Mouse (Mus musculus) adrenal gland, postnatal 4 days (tissue): ENCODE results near the gene Rps6kc1. TPM values are rescaled to one million over a fixed set of nuclear protein-coding genes. Genes with fewer than 3 reads are reported as not detected.

Source experiments
- DNase-seq, 2 experiments: peaks; one replicate each; pipeline ENCODE4 v3.0.0; 2021 to 2022; ENCODE audit warnings: low spot score in 2 of 2, mixed read lengths in 2 of 2
- total RNA-seq, 2 experiments: library from RNA; stranded (reverse); gene quantifications; 2 replicates each; pipeline ENCODE4 v1.2.3; 2021

Gene Rps6kc1
- total RNA-seq, 2 experiments from 2014 or later = 28.0 to 30.7 TPM

GRCm38 (mm10) chr1:190768307-190768706, 143.3 kb downstream of the Rps6kc1 start:
- no peak for DNase-seq

- DNase-seq = no peak
These were observed 143.9 kb downstream of the Rps6kc1 start for GRCm38 (mm10) chr1:190767621-190768020.

GRCm38 (mm10) chr1:190766800-190767199, 144.8 kb downstream of the Rps6kc1 start:
- DNase-seq = no peak

- no peak for DNase-seq
These were observed 147.8 kb downstream of the Rps6kc1 start for GRCm38 (mm10) chr1:190763756-190764155.

GRCm38 (mm10) chr1:190761786-190762185, 149.8 kb downstream of the Rps6kc1 start:
- no peak for DNase-seq

GRCm38 (mm10) chr1:190757899-190758298, 153.7 kb downstream of the Rps6kc1 start:
- no peak for DNase-seq

GRCm38 (mm10) chr1:190751794-190752570, 159.6 kb downstream of the Rps6kc1 start:
- no peak for DNase-seq

- DNase-seq = no peak
These were observed 162.6 kb downstream of the Rps6kc1 start for GRCm38 (mm10) chr1:190748937-190749336.

GRCm38 (mm10) chr1:190741421-190741820, 170.1 kb downstream of the Rps6kc1 start:
- DNase-seq = no peak

GRCm38 (mm10) chr1:190732803-190733202, 178.8 kb downstream of the Rps6kc1 start:
- no peak for DNase-seq

- no peak for DNase-seq
These were observed 182.0 kb downstream of the Rps6kc1 start for GRCm38 (mm10) chr1:190729516-190730088.

- no peak for DNase-seq
These were observed 183.4 kb downstream of the Rps6kc1 start for GRCm38 (mm10) chr1:190728111-190728651.

GRCm38 (mm10) chr1:190727385-190727784, 184.2 kb downstream of the Rps6kc1 start:
- no peak for DNase-seq

- DNase-seq = no peak
These were observed 186.8 kb downstream of the Rps6kc1 start for GRCm38 (mm10) chr1:190724591-190725380.

GRCm38 (mm10) chr1:190723926-190724430, 187.6 kb downstream of the Rps6kc1 start:
- no peak for DNase-seq

- no peak for DNase-seq
These were observed 197.7 kb downstream of the Rps6kc1 start for GRCm38 (mm10) chr1:190713848-190714247.

- no peak for DNase-seq
These were observed 214.0 kb downstream of the Rps6kc1 start for GRCm38 (mm10) chr1:190697576-190697975.

- DNase-seq = peak; percentile 39 to 47
These were observed 216.0 kb downstream of the Rps6kc1 start for GRCm38 (mm10) chr1:190695589-190695988.

GRCm38 (mm10) chr1:190690528-190691262, 220.9 kb downstream of the Rps6kc1 start:
- no peak for DNase-seq

GRCm38 (mm10) chr1:190683060-190683459, 228.5 kb downstream of the Rps6kc1 start:
- no peak for DNase-seq
